Mouse (Mus musculus): ENCODE data around the gene Begain. TPM values are rescaled to one million over a fixed set of nuclear protein-coding genes. Genes with fewer than 3 reads are reported as not detected.
A peak's percentile ranks its signal among the peaks of the same experiment; 100 is the strongest.

Gene Begain
- polyA plus RNA-seq, 1 experiment: 76.4 TPM

DNA sequence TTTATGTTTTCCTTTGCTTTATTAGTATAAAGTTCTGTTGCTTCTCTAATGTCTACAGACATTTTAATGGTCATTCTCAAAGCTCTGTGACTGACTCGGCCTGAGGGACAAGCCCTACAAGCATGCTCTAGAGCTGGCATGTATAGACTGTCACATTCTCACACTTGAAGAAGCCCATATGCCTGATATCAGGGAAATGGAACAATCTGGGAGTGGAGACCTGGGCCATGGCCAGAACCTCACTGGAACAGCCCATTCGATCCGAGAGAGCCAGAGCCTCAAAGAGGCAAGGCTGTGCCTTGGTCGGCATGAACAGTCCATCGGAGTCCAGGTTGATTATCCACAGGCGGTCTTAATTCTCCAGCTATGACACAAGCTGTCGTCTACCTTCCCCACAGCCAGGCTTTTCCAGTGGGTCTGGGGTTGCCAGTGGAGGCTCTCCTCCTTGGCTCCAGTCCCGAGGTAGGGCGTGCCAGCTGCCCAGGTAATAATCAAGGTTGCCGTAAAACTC lies 45.8 kb downstream of the Begain start:
- WGBS: 20% methylated on average over 10 of the region's 10 CpGs
- Histone ChIP-seq H3K27me3 (ENCODE audit: control insufficient read depth, insufficient read depth, low read length) (no peaks in the 10 kb centered on the region; the same call in 1 of the 2 replicates), H3K4me1 (ENCODE audit: control insufficient read depth, insufficient read depth, low read length) (peaks cover 21% of the 10 kb centered on the region), H3K4me3 (replicated peaks; ENCODE audit: insufficient read depth, low read depth, low read length) (no peak overlapping the region), H3K27ac (ENCODE audit: insufficient read depth, low read length) (no peak overlapping the region)
- no peak for TF ChIP-seq POLR2A (IDR thresholded peaks at IDR 0.05; ENCODE audit: borderline replicate concordance, insufficient read depth, low read length)
- peak; percentile 96 for DNase-seq

DNA sequence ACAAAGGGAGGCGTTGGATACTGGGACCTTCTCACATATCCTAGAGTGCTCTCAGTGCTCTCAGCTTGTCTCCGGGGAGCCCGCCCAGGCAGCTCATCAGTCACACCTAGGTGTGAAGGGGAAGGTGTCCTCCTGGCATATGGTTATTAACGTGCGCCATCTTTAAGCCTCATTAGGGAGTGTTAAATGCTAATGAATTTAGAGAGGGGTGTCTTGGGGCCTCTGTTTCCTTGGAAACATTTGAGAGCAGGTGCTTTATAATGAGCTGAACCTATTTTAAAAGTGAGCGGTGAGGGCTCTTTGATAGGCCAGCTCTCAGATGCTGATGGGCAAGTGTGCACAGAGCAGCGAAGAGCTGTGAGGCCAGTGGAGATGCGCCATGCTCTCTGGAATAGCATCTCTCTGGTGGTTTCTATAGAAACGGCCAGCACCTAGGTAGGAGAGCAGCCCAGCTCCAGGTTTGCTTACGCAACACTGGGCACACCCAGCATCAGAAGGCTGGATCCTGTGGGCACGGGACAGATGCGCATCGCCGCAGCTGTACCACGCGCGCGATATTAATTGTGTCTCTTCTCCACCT lies 57.9 kb downstream of the Begain start:
- no peak for TF ChIP-seq POLR2A (IDR thresholded peaks at IDR 0.05; ENCODE audit: borderline replicate concordance, insufficient read depth, low read length)
- no peak for TF ChIP-seq CTCF (IDR thresholded peaks at IDR 0.05; ENCODE audit: borderline replicate concordance, insufficient read depth, low read depth, low read length)
- WGBS: 88% methylated on average over 18 of the region's 18 CpGs
- DNase-seq: no peak
- H3K27ac ChIP-seq (ENCODE audit: insufficient read depth, low read length): no peak overlapping the region
- H3K4me1 ChIP-seq (ENCODE audit: control insufficient read depth, insufficient read depth, low read length): no peaks in the 10 kb centered on the region
- H3K27me3 ChIP-seq (ENCODE audit: control insufficient read depth, insufficient read depth, low read length): no peaks in the 10 kb centered on the region
- H3K4me3 ChIP-seq (replicated peaks; ENCODE audit: insufficient read depth, low read depth, low read length): no peak overlapping the region

DNA sequence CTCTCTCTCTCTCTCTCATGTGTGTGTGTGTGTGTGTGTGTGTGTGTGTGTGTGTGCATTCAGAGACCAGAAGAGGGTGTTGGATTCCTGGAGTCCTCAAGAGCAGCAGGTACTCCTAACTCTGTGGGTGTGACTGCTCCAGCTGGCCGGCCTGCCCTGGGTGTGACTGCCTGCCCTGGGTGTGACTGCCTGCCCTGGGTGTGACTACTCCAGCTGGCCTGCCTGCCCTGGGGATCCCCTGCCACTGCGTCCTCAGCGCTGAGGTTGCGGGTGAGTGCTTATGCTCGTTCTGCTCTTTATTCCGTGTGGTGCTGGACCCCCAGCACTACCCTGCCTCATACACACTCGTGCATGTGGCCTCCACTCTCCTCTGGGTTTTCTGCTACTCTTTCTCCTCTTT lies 65.0 kb downstream of the Begain start:
- Histone ChIP-seq H3K27ac (ENCODE audit: insufficient read depth, low read length) (no peak overlapping the region), H3K4me1 (ENCODE audit: control insufficient read depth, insufficient read depth, low read length) (no peaks in the 10 kb centered on the region), H3K4me3 (replicated peaks; ENCODE audit: insufficient read depth, low read depth, low read length) (no peak overlapping the region), H3K27me3 (ENCODE audit: control insufficient read depth, insufficient read depth, low read length) (no peaks in the 10 kb centered on the region)
- no peak for TF ChIP-seq CTCF (IDR thresholded peaks at IDR 0.05; ENCODE audit: borderline replicate concordance, insufficient read depth, low read depth, low read length)
- no peak for TF ChIP-seq POLR2A (IDR thresholded peaks at IDR 0.05; ENCODE audit: borderline replicate concordance, insufficient read depth, low read length)
- 91% methylated on average over 7 of the region's 7 CpGs for WGBS
- no peak for DNase-seq

DNA sequence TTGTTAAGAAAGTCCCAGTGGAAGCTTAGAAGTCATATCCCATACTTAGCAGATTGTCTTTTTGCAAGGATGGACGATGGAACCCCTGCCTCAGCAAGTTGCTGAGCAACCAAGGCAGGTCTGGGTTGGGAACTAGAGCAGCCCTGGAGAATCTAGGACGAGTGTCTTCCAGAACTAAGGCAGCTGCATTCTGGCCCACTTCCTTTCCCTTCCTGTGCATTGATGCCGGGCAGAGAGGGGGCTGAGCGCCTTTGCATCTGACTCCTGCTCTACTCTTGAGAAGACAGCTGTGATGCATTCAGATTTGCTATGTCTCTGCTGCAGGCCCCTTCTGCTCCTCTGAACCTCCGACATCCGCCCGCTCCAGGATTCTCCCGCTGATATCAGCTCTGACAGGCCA lies 70.8 kb downstream of the Begain start:
- 93% methylated on average over 8 of the region's 8 CpGs for WGBS
- H3K4me1 ChIP-seq (ENCODE audit: control insufficient read depth, insufficient read depth, low read length): peaks cover 9% of the 10 kb centered on the region
- no peak for TF ChIP-seq CTCF (IDR thresholded peaks at IDR 0.05; ENCODE audit: borderline replicate concordance, insufficient read depth, low read depth, low read length)
- no peak for TF ChIP-seq POLR2A (IDR thresholded peaks at IDR 0.05; ENCODE audit: borderline replicate concordance, insufficient read depth, low read length)

DNA sequence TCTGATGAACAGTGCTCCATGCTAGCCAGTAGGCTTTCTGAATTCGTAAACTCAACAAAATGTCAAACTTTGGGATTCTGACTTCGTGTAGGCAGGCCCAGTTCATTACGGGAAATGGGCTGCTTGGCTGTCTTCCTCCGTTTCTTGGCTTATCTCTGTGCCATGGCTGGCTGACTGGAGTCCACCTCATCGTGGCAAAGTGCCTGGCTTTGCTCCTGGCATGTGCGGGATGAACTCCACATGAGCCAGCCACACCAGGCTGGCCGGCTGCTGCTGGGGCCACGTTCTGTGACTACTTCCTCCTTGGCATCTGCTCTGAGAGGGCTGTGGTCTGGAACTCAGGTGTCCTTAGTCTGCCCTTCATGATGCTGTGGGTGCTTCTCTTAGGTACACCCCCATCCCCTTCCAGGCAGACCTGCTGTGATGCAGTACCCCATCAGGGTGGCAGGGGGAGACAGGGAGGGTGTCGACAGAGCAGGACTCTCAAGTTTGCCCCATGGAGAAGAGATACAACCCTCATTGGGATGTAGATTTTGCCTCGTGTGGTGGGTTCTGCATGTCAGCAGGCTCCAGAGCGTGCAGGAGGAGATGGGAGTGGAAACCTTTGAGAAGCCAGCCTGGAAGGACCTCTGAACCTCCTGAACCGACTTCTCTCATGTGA lies 71.9 kb downstream of the Begain start:
- no peaks in the 10 kb centered on the region for H3K27me3 ChIP-seq (ENCODE audit: control insufficient read depth, insufficient read depth, low read length)
- no peak for TF ChIP-seq POLR2A (IDR thresholded peaks at IDR 0.05; ENCODE audit: borderline replicate concordance, insufficient read depth, low read length)
- TF ChIP-seq CTCF (IDR thresholded peaks at IDR 0.05; ENCODE audit: borderline replicate concordance, insufficient read depth, low read depth, low read length): peak; percentile 54
- WGBS: 27% methylated on average over 12 of the region's 12 CpGs
- peaks cover 9% of the 10 kb centered on the region for H3K4me1 ChIP-seq (ENCODE audit: control insufficient read depth, insufficient read depth, low read length)
- peak; percentile 32 to 49 for DNase-seq
- H3K27ac ChIP-seq (ENCODE audit: insufficient read depth, low read length): no peak overlapping the region
- H3K4me3 ChIP-seq (replicated peaks; ENCODE audit: insufficient read depth, low read depth, low read length): no peak overlapping the region

More for the DNA sequence above, 70.8 kb downstream of the Begain start:
- H3K4me3 ChIP-seq (replicated peaks; ENCODE audit: insufficient read depth, low read depth, low read length): no peak overlapping the region
- DNase-seq: no peak
- H3K27me3 ChIP-seq (ENCODE audit: control insufficient read depth, insufficient read depth, low read length): no peaks in the 10 kb centered on the region
- H3K27ac ChIP-seq (ENCODE audit: insufficient read depth, low read length): no peak overlapping the region

DNA sequence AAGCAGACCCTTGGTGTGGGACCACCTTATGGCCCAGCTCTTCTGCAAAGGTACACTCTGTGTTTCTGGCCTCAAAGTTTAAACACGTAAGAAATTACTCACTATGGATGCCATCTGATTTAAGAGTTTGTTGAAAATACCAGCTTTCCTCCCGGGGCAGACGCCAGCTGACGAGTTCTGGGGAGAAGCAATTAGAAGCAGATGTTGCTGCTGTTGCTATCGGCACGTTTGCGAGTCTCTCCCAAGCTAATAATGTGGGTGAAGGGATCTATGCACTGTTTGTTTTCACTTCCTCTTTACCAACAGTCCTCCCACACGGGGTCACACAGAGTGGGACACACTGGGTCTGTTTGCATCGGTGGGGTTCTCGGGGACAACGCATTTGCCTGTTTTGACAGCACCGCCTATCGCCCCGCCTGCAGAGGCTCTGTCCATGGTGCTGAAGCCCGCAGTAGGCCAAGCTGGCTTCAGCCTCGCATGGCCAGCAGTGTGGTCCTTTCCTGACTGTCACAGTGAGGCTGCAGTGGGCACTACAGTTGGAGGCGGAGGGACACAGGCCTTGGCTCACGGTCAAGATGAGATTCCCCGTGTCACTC lies 73.5 kb downstream of the Begain start:
- H3K4me1 ChIP-seq (ENCODE audit: control insufficient read depth, insufficient read depth, low read length): peaks cover 9% of the 10 kb centered on the region
- no peak overlapping the region for H3K4me3 ChIP-seq (replicated peaks; ENCODE audit: insufficient read depth, low read depth, low read length)
- WGBS: 54% methylated on average over 19 of the region's 19 CpGs

DNA sequence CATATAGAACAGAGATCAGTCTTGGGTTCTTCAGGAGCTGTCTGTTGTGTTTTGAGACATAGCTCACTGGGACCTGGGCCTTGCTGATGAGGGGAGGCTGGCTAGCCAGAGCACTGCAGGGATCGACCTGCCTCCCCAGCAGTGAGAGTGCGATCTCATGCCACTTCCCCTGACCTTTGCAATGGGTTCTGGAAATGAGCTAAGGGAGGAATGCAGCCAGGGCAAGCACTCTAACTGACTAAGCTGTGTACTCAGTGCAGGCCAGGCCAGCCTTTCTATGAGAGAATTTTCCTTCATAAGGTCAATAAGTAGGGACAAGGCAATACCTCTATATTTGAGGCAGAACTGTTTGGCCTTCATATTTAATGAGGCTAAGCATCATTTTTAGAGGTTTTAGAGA lies 75.0 kb downstream of the Begain start:
- DNase-seq: no peak
- Histone ChIP-seq H3K27me3 (ENCODE audit: control insufficient read depth, insufficient read depth, low read length) (no peaks in the 10 kb centered on the region), H3K4me1 (ENCODE audit: control insufficient read depth, insufficient read depth, low read length) (peaks cover 9% of the 10 kb centered on the region), H3K4me3 (replicated peaks; ENCODE audit: insufficient read depth, low read depth, low read length) (no peak overlapping the region), H3K27ac (ENCODE audit: insufficient read depth, low read length) (no peak overlapping the region)
- no peak for TF ChIP-seq POLR2A (IDR thresholded peaks at IDR 0.05; ENCODE audit: borderline replicate concordance, insufficient read depth, low read length)
- no peak for TF ChIP-seq CTCF (IDR thresholded peaks at IDR 0.05; ENCODE audit: borderline replicate concordance, insufficient read depth, low read depth, low read length)
- 95% methylated on average over 2 of the region's 2 CpGs for WGBS

More for the DNA sequence above, 73.5 kb downstream of the Begain start:
- no peak for TF ChIP-seq POLR2A (IDR thresholded peaks at IDR 0.05; ENCODE audit: borderline replicate concordance, insufficient read depth, low read length)
- no peak for TF ChIP-seq CTCF (IDR thresholded peaks at IDR 0.05; ENCODE audit: borderline replicate concordance, insufficient read depth, low read depth, low read length)
- Histone ChIP-seq H3K27ac (ENCODE audit: insufficient read depth, low read length) (no peak overlapping the region), H3K27me3 (ENCODE audit: control insufficient read depth, insufficient read depth, low read length) (no peaks in the 10 kb centered on the region)
- DNase-seq: peak in 1 of 2 experiments; percentile 26

DNA sequence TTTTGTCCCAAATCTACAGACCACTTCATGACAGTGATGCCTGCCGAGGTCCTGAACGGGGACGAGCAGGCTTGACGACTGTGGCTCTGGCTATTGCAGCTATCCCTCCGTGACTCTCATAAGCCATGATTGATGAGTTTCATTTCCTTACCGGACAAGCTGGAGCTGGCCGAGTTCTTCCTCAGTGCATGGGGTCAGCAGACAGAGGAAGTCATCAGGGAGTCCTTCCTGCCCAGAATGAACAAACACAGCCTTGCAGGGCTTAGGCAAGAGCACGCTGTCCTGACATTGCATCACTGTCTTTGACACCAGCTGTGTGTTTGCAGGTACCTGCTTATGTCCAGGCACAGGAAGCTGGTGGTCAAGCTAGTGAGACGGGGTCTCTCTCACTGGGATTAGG lies 77.6 kb downstream of the Begain start:
- TF ChIP-seq POLR2A (IDR thresholded peaks at IDR 0.05; ENCODE audit: borderline replicate concordance, insufficient read depth, low read length) (no peak), CTCF (IDR thresholded peaks at IDR 0.05; ENCODE audit: borderline replicate concordance, insufficient read depth, low read depth, low read length) (no peak)
- WGBS: 94% methylated on average over 9 of the region's 9 CpGs
- Histone ChIP-seq H3K27ac (ENCODE audit: insufficient read depth, low read length) (no peak overlapping the region), H3K27me3 (ENCODE audit: control insufficient read depth, insufficient read depth, low read length) (no peaks in the 10 kb centered on the region), H3K4me1 (ENCODE audit: control insufficient read depth, insufficient read depth, low read length) (no peaks in the 10 kb centered on the region), H3K4me3 (replicated peaks; ENCODE audit: insufficient read depth, low read depth, low read length) (no peak overlapping the region)
- DNase-seq: no peak

All from cerebellum, adult 2 months (tissue).